Mouse (Mus musculus) stomach, embryonic 15.5 days (tissue): ENCODE measurements around the gene Pou2f1. TPM values are rescaled to one million over a fixed set of nuclear protein-coding genes. Genes with fewer than 3 reads are reported as not detected.

Experiments
- ATAC-seq: fragments of 200-750 bp; cut with Nextera tagmentation; 2 replicates; pipeline ENCODE4 v1.8.0; 2017; ENCODE audit warnings: low read depth, moderate number of reproducible peaks, moderate TSS enrichment; ENCODE audit not compliant: insufficient read depth, low FRiP score
- H3K27ac ChIP-seq: fragments of 300-500 bp; sonication (generic); 2 replicates; pipeline ENCODE4 v1.5.1; 2015; ENCODE audit warnings: mild to moderate bottlenecking, inconsistent platforms
- H3K27me3 ChIP-seq: fragments of 300-500 bp; sonication (generic); replicated peaks from 2 replicates; pipeline ENCODE4 v1.6.1; 2015; ENCODE audit warnings: inconsistent platforms
- H3K36me3 ChIP-seq: fragments of 300-500 bp; sonication (generic); 2 replicates; pipeline ENCODE4 v1.6.1; 2015; ENCODE audit warnings: inconsistent platforms
- H3K4me1 ChIP-seq: fragments of 300-500 bp; sonication (generic); 2 replicates; pipeline ENCODE4 v1.6.1; 2015; ENCODE audit warnings: inconsistent platforms
- H3K4me2 ChIP-seq: fragments of 300-500 bp; sonication (generic); 2 replicates; pipeline ENCODE4 v1.6.1; 2015; ENCODE audit warnings: mild to moderate bottlenecking, inconsistent platforms
- H3K4me3 ChIP-seq: fragments of 300-500 bp; sonication (generic); replicated peaks from 2 replicates; pipeline ENCODE4 v1.5.1; 2015; ENCODE audit warnings: inconsistent platforms
- H3K9ac ChIP-seq: fragments of 300-500 bp; sonication (generic); 2 replicates; pipeline ENCODE4 v1.6.1; 2015; ENCODE audit warnings: inconsistent platforms
- H3K9me3 ChIP-seq: fragments of 300-500 bp; sonication (generic); 2 replicates; pipeline ENCODE4 v1.6.1; 2016; ENCODE audit warnings: inconsistent platforms
- WGBS: fragments of 180-500 bp; shearing (Covaris S2); methylation state at CpG from one replicate; pipeline ENCODE4 v1.1.7; 2015; 5-methylcytosine and 5-hydroxymethylcytosine counted together
- polyA plus RNA-seq: library from polyadenylated mRNA; unstranded; fragments of >200 nt; fragmentation: Nextera tagmentation; extraction: Ambion mirVana; gene quantifications from 2 replicates; pipeline ENCODE4 v1.2.1, GENCODE M21; 2015

The Pou2f1 gene
- polyA plus RNA-seq, 1 experiment from 2014 or later: 9.9 TPM

GRCm38 (mm10) chr1:165858356-165858755, 144.1 kb downstream of the Pou2f1 start:
- 87% methylated on average over 5 of the region's 5 CpGs for WGBS
- H3K9ac ChIP-seq: no peak overlapping the region
- H3K9me3 ChIP-seq: no peaks in the 10 kb centered on the region
- ATAC-seq: no peak
- H3K27ac ChIP-seq: no peak overlapping the region
- no peak overlapping the region for H3K4me2 ChIP-seq
- H3K4me1 ChIP-seq: no peaks in the 10 kb centered on the region
- H3K36me3 ChIP-seq: no peaks in the 10 kb centered on the region
- no peak overlapping the region for H3K4me3 ChIP-seq
- no peaks in the 10 kb centered on the region for H3K27me3 ChIP-seq

GRCm38 (mm10) chr1:165857279-165857678, 145.2 kb downstream of the Pou2f1 start:
- H3K4me1 ChIP-seq: no peaks in the 10 kb centered on the region
- no peaks in the 10 kb centered on the region for H3K27me3 ChIP-seq
- no peak overlapping the region for H3K27ac ChIP-seq
- H3K4me2 ChIP-seq: no peak overlapping the region
- H3K9ac ChIP-seq: no peak overlapping the region
- no peaks in the 10 kb centered on the region for H3K36me3 ChIP-seq
- H3K9me3 ChIP-seq: no peaks in the 10 kb centered on the region
- H3K4me3 ChIP-seq: no peak overlapping the region
- WGBS: 92% methylated on average over 11 of the region's 11 CpGs
- no peak for ATAC-seq

- H3K4me1 ChIP-seq: no peaks in the 10 kb centered on the region
- no peak for ATAC-seq
- 72% methylated on average over 9 of the region's 9 CpGs for WGBS
- H3K27me3 ChIP-seq: no peaks in the 10 kb centered on the region
- H3K36me3 ChIP-seq: no peaks in the 10 kb centered on the region
- H3K9me3 ChIP-seq: no peaks in the 10 kb centered on the region
- H3K9ac ChIP-seq: no peak overlapping the region
- no peak overlapping the region for H3K27ac ChIP-seq
- H3K4me3 ChIP-seq: no peak overlapping the region
- H3K4me2 ChIP-seq: no peak overlapping the region
These were observed 146.5 kb downstream of the Pou2f1 start for GRCm38 (mm10) chr1:165855759-165856545.

- H3K9ac ChIP-seq: no peak overlapping the region
- no peaks in the 10 kb centered on the region for H3K36me3 ChIP-seq
- peaks cover 11% of the 10 kb centered on the region; the same call in 1 of the 2 replicates for H3K4me1 ChIP-seq
- H3K4me3 ChIP-seq: no peak overlapping the region
- no peak overlapping the region for H3K4me2 ChIP-seq
- H3K27me3 ChIP-seq: no peaks in the 10 kb centered on the region
- 62% methylated on average over 10 of the region's 10 CpGs for WGBS
- no peak for ATAC-seq
- H3K9me3 ChIP-seq: no peaks in the 10 kb centered on the region
- no peak overlapping the region for H3K27ac ChIP-seq
These were observed 148.6 kb downstream of the Pou2f1 start for GRCm38 (mm10) chr1:165853729-165854420.

GRCm38 (mm10) chr1:165853131-165853721, 149.3 kb downstream of the Pou2f1 start:
- Histone ChIP-seq H3K9me3 (no peaks in the 10 kb centered on the region), H3K9ac (no peak overlapping the region), H3K36me3 (no peaks in the 10 kb centered on the region), H3K27me3 (no peaks in the 10 kb centered on the region), H3K4me3 (no peak overlapping the region), H3K27ac (no peak overlapping the region), H3K4me2 (no peak overlapping the region), H3K4me1 (peaks cover 11% of the 10 kb centered on the region; the same call in 1 of the 2 replicates)
- ATAC-seq: no peak
- WGBS: 49% methylated on average over 4 of the region's 4 CpGs

GRCm38 (mm10) chr1:165852131-165852530, 150.3 kb downstream of the Pou2f1 start:
- no peaks in the 10 kb centered on the region for H3K27me3 ChIP-seq
- no peaks in the 10 kb centered on the region for H3K36me3 ChIP-seq
- no peak overlapping the region for H3K4me3 ChIP-seq
- no peaks in the 10 kb centered on the region for H3K9me3 ChIP-seq
- ATAC-seq: no peak
- H3K9ac ChIP-seq: no peak overlapping the region
- H3K4me1 ChIP-seq: peaks cover 11% of the 10 kb centered on the region; the same call in 1 of the 2 replicates
- 47% methylated on average over 5 of the region's 5 CpGs for WGBS
- no peak overlapping the region for H3K4me2 ChIP-seq
- no peak overlapping the region for H3K27ac ChIP-seq

GRCm38 (mm10) chr1:165849458-165850445, 152.7 kb downstream of the Pou2f1 start:
- peak overlapping the region; percentile 51 for H3K27ac ChIP-seq
- 57% methylated on average over 17 of the region's 17 CpGs for WGBS

GRCm38 (mm10) chr1:165848881-165849280, 153.6 kb downstream of the Pou2f1 start:
- Histone ChIP-seq H3K4me1 (peaks cover 21% of the 10 kb centered on the region), H3K9me3 (no peaks in the 10 kb centered on the region), H3K9ac (no peak overlapping the region), H3K27ac (peak overlapping the region; percentile 51; the same call in 1 of the 2 replicates), H3K4me2 (no peak overlapping the region), H3K27me3 (peaks cover 8% of the 10 kb centered on the region; the same call in 1 of the 2 replicates), H3K36me3 (no peaks in the 10 kb centered on the region), H3K4me3 (no peak overlapping the region)
- 57% methylated on average over 4 of the region's 4 CpGs for WGBS
- ATAC-seq: no peak

More at GRCm38 (mm10) chr1:165849458-165850445, 152.7 kb downstream of the Pou2f1 start:
- H3K4me3 ChIP-seq: no peak overlapping the region
- H3K9me3 ChIP-seq: no peaks in the 10 kb centered on the region
- H3K27me3 ChIP-seq: peaks cover 8% of the 10 kb centered on the region; the same call in 1 of the 2 replicates
- H3K4me2 ChIP-seq: no peak overlapping the region
- H3K4me1 ChIP-seq: peaks cover 19% of the 10 kb centered on the region
- ATAC-seq: peak; percentile 73
- no peak overlapping the region for H3K9ac ChIP-seq
- H3K36me3 ChIP-seq: no peaks in the 10 kb centered on the region

GRCm38 (mm10) chr1:165848417-165848816, 154.1 kb downstream of the Pou2f1 start:
- H3K4me3 ChIP-seq: no peak overlapping the region
- no peaks in the 10 kb centered on the region for H3K36me3 ChIP-seq
- H3K9ac ChIP-seq: no peak overlapping the region
- no peak overlapping the region for H3K27ac ChIP-seq
- peaks cover 21% of the 10 kb centered on the region for H3K4me1 ChIP-seq
- H3K4me2 ChIP-seq: no peak overlapping the region
- peaks cover 11% of the 10 kb centered on the region; the same call in 1 of the 2 replicates for H3K27me3 ChIP-seq
- H3K9me3 ChIP-seq: no peaks in the 10 kb centered on the region
- no peak for ATAC-seq
- WGBS: 80% methylated on average over 8 of the region's 8 CpGs

GRCm38 (mm10) chr1:165845366-165845765, 157.1 kb downstream of the Pou2f1 start:
- 4% methylated on average over 14 of the region's 14 CpGs for WGBS
- peaks cover 27% of the 10 kb centered on the region for H3K4me1 ChIP-seq
- no peak overlapping the region for H3K27ac ChIP-seq
- peaks cover 19% of the 10 kb centered on the region; the same call in 1 of the 2 replicates for H3K27me3 ChIP-seq
- H3K9me3 ChIP-seq: no peaks in the 10 kb centered on the region
- H3K9ac ChIP-seq: 0 out of 2 replicates have a peak overlapping the region, but pooled peaks have one; percentile 20
- H3K36me3 ChIP-seq: no peaks in the 10 kb centered on the region
- ATAC-seq: no peak
- peak overlapping the region; percentile 96 for H3K4me2 ChIP-seq
- H3K4me3 ChIP-seq: peak overlapping the region; percentile 46

GRCm38 (mm10) chr1:165844956-165845355, 157.5 kb downstream of the Pou2f1 start:
- peak; percentile 19; the same call in 1 of the 2 replicates for ATAC-seq
- Histone ChIP-seq H3K4me1 (peaks cover 23% of the 10 kb centered on the region), H3K4me3 (peak overlapping the region; percentile 46), H3K36me3 (no peaks in the 10 kb centered on the region), H3K4me2 (peak overlapping the region; percentile 96), H3K27ac (no peak overlapping the region), H3K9me3 (no peaks in the 10 kb centered on the region), H3K27me3 (peaks cover 21% of the 10 kb centered on the region; the same call in 1 of the 2 replicates), H3K9ac (0 out of 2 replicates have a peak overlapping the region, but pooled peaks have one; percentile 20)
- 1% methylated on average over 20 of the region's 26 CpGs for WGBS
